Mouse (Mus musculus) CH12.LX (cell line): Measurements from ENCODE around the gene Gm9573.

Experiments used
- BHLHE40 ChIP-seq: IDR thresholded peaks from 2 replicates; pipeline ENCODE4 v1.6.1; 2011; ENCODE audit warnings: mild to moderate bottlenecking, low read depth, low read length, improper control_type of control experiment
- CHD1 ChIP-seq: IDR thresholded peaks from 2 replicates; pipeline ENCODE4 v1.6.1; 2012; ENCODE audit warnings: low read depth, low read length, improper control_type of control experiment, inconsistent platforms
- CHD2 ChIP-seq: IDR thresholded peaks from 2 replicates; pipeline ENCODE4 v1.6.1; 2011; ENCODE audit warnings: low read length, improper control_type of control experiment
- CTCF ChIP-seq, 2 experiments: IDR thresholded peaks in 1 of 2; conservative IDR thresholded peaks in 1 of 2; 2 replicates each; pipeline ENCODE4 v1.5.1; 2011 to 2012; ENCODE audit warnings: low read depth in 2 of 2, low read length in 2 of 2, improper control_type of control experiment in 1 of 2, inconsistent platforms in 1 of 2, mild to moderate bottlenecking in 1 of 2, moderate library complexity in 1 of 2
- ETS1 ChIP-seq: conservative IDR thresholded peaks from 2 replicates; pipeline ENCODE4 v1.6.1; 2012; ENCODE audit warnings: low read depth, mild to moderate bottlenecking, inconsistent platforms, low read length, improper control_type of control experiment, moderate library complexity
- NRF1 ChIP-seq: IDR thresholded peaks from 2 replicates; pipeline ENCODE4 v1.6.1; 2014; ENCODE audit warnings: low read depth, mild to moderate bottlenecking, inconsistent platforms, low read length, improper control_type of control experiment, moderate library complexity
- POLR2A ChIP-seq: IDR thresholded peaks from 2 replicates; pipeline ENCODE4 v1.6.1; 2011; ENCODE audit warnings: low read depth, mild to moderate bottlenecking, improper control_type of control experiment, low read length
- POLR2AphosphoS2 ChIP-seq: IDR thresholded peaks from 2 replicates; pipeline ENCODE4 v1.6.1; 2011; ENCODE audit warnings: low read depth, low read length, improper control_type of control experiment
- RAD21 ChIP-seq: IDR thresholded peaks from 2 replicates; pipeline ENCODE4 v1.6.1; 2011; ENCODE audit warnings: low read depth, mild to moderate bottlenecking, low read length, improper control_type of control experiment, moderate library complexity
- TBP ChIP-seq: conservative IDR thresholded peaks from 2 replicates; pipeline ENCODE4 v1.6.1; 2011; ENCODE audit warnings: low read depth, low read length, improper control_type of control experiment
- USF1 ChIP-seq: IDR thresholded peaks from 2 replicates; pipeline ENCODE4 v1.6.1; 2014; ENCODE audit warnings: low read depth, mild to moderate bottlenecking, inconsistent platforms, low read length, improper control_type of control experiment
- ZC3H11A ChIP-seq: IDR thresholded peaks from 2 replicates; pipeline ENCODE4 v1.6.1; 2012; ENCODE audit warnings: low read depth, mild to moderate bottlenecking, inconsistent platforms, low read length, improper control_type of control experiment

DNA sequence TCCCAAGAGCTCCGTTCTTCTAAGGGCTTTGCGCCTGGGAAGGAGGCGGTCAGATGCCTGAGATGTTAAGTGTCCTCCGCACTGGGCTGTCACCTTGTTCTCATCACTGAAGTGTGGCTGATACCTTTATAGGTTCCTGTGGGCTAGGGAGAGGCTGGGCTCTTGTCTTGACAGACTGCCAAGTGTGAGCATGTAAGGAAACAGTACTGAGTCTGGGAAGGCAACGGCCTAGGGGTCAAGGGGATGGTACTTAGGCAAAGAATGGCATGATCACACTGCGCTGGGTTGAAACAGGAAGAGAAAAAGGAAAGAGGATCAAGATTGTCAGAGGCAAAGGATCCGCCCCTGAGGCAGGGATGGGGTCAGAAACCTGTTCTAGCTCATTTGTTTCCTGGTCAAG is at the start of gene Gm9573:
- TF ChIP-seq USF1 (no peak), TBP (no peak), ETS1 (no peak), CHD2 (no peak), NRF1 (no peak), POLR2A (no peak), CTCF (conservative IDR thresholded peaks at IDR 0.05 in 1 of 2, IDR thresholded peaks at IDR 0.05 in 1 of 2; ENCODE audit: low read depth in 2 of 2, low read length in 2 of 2) (no peak), ZC3H11A (no peak), RAD21 (no peak), BHLHE40 (no peak), POLR2AphosphoS2 (no peak), CHD1 (no peak)
